Mouse (Mus musculus) embryo, embryonic 11.5 days (tissue): ENCODE results near the gene Tvp23a.

Source experiments
- DNase-seq: peaks from one replicate; pipeline ENCODE4 v3.0.0-alpha.2; 2012; ENCODE audit warnings: low read depth, low spot score

Tvp23a gene

DNA sequence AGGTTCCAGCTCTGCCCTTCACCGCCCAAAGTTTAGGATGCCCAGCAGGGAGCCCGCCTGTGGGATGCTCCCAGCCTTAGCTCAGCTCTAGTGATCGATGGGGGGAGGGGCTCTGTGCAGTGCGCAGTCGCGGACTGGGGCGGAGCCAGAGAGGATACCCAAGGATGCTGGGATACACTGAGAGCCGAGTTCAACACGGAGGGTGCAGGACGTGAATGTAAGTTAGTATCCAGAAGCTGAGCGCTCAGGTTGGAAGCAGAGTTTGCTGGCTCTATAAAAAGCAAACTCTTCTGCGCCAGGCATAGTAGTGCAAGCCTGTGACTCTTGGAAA, at the start of gene Tvp23a:
TSS of gene Tvp23a (minus strand) at position 99 of the 331 bp plus-strand sequence.
- peak; percentile 79 for DNase-seq

DNA sequence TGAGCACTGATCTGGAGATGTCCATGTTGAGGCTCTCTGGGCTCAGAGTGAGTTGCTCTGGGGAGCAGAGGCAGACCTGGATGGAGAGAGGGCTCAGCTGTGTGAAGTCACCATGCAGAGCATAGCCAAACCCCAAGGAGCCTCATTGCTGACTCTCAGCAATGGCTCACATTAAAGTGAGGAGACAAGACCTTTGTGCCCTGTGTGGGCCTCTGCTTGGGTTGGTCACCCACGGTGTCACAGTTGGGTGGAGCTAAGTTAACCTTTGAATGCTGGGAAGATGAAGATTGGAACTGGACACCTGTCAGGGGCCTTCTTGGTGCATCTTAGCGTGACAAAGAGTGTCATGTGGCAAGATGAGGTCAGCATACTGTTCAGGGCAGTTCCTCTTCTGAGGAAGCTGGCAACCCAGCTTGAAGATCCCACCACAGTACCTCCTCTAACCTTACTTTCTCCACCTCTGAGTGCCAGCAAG, 48.7 kb upstream of the Tvp23a start:
- no peak for DNase-seq

DNA sequence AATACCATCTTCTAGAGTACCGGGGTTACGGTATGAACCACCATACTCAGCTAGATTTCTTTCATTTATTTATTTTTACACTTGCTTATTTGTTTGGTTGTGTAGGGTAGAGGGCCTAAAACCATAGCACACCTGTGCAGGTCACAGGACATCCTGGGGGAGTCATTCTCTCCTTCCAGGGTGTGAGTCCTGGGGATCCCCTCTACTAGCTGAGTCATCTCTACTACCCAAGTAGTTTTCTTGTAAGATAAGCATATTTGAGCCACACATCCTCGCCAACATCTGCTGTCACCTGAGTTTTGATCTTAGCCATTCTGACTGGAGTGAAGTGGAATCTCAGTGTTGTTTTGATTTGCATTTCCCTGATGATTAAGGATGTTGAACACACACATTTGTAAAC, 45.4 kb upstream of the Tvp23a start:
- no peak for DNase-seq

DNA sequence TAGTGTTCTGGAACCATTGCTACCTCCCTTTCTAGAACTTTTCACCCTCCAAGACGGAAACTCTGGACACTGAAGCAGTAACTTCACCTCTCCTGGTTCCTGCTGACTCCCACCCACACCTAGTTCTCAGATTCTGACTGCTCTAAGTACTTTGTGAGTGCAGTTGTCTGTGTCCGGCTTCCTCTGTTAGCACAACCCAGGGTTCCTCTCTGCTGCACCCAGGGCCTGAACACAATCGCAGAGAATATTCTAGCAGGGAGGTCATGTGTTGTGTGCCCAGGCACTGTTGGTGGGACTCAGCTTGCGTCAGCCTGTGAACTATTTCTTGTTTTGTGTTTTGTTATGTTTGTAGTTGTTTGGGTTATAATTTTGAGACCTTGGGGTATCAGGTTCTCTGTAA, 44.6 kb upstream of the Tvp23a start:
- no peak for DNase-seq

DNA sequence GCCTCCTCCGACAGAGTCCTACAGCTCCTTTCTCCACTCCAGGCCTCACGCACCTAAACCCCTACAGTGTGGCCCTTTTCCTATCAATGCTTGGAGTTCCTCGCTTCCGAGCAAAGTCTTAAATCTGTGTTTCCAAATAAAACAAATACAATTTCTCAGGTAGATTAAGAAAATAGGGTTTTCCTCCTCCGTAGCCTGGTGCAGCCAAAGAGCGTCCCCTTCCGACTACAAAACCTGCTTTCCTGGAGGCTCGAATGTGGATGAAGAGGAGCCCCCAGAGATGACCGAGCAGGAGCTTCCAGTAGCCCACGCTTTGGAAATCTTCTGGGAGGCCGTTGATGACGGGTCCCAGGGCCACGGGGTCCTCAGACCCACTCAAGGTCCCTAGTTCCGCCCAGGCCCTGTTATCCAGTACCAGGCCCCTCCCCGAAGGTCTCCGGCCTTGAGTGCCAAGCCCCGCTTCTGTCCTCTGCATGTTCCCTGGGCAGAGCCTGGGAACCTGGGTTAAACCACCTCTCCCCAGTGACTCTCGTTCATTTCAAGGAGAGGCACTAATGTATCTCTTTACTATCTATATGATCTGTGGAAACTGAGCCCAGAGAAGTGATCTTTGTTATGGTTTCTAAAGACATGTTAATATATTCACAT, 43.5 kb upstream of the Tvp23a start:
- no peak for DNase-seq

DNA sequence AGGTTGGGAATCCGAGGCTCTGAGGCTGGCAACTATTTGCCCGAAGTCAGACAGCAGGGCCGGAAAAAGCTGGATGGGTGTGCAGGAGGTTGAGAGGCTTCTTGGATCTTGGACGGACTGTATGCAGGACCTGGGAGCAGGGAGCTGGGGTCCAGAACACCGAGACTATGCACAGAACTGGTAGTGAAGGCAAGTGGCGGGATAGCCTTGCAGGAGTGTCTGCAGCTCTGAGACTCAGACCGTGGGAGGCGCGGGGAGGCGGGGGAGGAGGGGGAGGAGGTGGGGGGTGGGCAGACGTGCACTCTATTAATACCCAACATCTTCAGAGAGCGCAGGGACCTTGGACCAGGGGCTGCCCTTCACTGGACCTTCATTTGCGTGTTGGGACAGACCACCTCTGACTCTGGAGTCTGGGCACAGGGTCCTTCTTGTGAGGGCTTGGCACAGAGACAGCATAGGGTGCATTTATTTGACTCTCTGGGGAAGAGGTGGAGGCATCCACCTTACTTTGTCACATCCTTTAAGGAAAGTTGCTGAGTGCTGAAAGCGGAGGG, 42.8 kb upstream of the Tvp23a start:
- no peak for DNase-seq

DNA sequence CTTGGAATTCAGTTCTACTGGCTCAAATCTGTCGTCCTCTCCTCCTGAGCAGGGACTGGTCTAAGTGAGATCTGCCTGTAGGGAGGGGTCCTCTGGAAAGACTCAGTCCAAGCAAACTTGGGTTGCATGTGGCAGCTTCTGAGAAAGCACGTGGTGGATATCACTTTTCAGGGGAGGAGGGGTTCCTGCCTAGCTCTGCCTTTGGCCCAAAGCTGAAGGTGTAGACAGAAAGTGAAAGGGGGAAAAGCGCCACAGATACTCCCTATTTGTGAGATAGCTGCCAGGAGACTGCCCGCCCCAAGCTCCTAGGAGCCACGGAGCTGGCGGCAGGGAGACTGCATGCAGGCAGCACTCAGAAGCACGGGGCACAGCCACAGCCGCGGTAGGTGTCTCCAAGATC, 42.3 kb upstream of the Tvp23a start:
- no peak for DNase-seq

DNA sequence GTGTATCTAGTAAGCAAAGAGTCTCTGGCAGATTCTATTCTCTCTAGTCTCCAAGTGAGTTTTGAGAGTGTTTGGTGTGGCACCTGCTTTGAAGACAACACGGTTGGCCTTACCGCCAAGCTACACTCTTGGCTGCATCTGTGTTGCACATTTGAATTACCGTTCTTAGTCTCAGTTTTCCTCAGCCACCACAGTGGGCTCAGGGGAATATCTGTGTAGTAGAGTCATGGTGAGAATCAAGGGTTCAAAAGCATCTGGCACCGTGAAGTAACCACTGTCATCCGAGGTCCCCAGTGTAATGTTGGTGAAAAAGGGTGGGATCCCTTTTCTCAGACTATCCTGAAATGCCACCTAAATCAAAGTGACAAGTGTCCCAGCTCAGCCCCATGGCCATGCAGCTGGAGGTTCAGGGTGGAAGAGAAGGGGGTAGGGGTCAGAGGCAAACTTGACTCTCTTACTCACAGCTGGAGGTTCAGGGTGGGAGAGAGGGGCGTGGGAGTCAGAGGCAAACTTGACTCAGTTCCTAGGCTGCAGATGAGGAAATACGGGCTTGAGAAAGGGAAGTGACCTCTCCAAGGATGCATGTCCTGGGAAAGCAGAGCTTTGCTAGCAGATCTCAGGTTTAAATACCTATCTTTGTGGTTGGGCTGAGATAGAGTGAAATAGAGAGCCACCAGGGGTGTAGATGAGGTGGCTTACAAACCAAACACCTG, 41.8 kb upstream of the Tvp23a start:
- no peak for DNase-seq

DNA sequence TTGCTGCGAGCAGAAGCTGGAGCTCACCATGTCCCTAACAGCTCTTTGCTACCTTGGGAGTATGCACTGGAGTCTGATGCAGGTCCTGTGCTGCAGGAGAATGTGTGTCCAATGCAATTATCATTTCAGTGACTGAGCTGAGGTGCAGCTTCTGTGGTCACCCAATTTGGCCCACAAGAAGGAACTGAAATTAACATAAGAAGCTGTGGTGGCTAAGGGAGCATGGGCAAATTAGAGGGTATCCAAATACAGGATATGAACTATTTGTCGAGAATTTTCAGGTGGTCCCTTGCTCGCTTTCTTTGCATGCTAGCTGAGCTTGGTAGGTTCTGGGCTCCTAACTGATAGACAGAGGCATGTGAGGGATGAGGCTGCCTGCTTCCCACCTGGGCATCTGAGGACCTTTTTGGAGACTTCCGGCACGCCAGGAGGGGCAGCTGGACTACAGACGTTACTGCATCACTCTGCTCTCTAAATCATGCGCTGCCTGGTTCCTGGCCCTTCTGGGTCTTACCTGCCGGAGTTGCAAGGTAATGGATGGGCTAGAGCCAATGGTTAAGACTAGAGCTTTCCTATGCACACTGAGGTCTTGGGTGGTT, 40.8 kb upstream of the Tvp23a start:
- no peak for DNase-seq

DNA sequence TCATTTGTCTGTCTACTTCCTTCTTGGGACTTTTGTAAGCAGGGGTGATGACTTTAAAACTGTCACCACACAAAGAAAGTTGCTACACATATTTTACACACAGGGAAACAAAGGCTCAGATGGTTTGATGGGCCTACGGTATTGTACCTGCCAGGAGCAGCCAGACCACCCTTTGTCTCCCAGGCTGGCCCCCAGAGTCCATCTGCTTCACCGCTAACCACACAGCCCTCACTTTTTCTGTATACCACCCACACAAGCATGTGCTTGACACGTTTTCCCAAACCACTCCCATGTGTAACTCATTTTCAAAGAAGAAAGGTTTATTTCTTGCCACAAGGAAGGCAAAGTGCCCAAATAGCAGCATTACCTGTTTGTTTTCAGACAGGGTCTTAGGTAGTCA, 39.8 kb upstream of the Tvp23a start:
- no peak for DNase-seq

DNA sequence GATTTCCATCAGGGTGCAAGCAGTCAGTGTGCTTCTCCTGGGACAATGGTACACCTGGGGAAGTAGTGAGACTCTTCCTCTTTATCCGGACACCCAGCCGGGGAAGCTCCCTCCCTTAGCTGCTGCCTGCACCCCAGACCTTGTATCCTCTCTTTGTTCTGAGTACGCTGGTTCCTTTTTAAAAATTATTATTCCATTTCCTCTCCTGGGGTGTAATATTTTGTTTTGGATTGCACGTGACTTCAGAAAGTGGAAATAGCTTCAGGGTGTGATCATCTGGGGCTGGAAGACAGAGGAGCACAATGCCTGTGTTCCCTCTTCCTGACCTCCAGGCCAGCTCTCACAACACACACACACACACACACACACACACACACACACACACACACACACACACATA, 35.2 kb upstream of the Tvp23a start:
- no peak for DNase-seq

DNA sequence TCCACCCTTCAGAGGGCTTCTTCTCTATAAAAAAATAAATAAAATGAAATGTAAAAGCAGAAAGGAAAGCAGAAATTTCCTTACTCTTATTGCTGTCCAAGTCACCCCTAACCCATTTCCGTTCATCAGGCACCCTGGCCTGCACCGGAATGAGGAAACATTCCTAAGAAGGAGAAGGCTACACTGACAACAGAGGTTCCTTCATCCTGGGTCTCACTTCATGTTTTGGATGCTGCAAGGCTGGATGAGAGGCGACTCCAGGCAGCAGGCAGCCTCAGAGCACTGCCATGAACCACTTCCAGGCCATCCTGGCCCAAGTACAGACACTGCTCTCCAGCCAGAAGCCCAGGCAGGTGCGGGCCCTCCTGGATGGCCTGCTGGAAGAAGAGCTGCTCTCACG, 32.7 kb upstream of the Tvp23a start, which contains the start of gene Ciita:
TSS of gene Ciita (plus strand) at position 203 of the 400 bp plus-strand sequence.
- DNase-seq = no peak

DNA sequence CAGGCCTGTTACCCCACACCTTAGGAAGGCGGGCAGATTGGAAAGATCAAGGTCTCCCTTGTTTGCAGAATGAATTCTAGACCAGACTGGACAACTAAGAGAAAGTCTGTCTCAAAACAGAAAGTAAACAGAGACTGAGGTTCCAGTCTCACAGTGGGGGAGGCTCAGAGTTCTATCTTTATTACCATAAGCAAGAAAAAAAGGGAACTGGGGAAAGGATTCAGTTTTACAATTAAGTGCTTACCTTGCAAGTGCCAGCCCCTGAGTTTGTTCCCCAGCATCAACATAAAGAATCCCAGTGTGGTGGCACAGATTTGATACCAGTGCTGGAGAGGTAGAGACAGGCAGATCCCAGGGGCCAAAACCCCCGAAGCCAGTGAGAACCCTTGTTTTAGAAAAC, 28.8 kb upstream of the Tvp23a start:
- DNase-seq = no peak

DNA sequence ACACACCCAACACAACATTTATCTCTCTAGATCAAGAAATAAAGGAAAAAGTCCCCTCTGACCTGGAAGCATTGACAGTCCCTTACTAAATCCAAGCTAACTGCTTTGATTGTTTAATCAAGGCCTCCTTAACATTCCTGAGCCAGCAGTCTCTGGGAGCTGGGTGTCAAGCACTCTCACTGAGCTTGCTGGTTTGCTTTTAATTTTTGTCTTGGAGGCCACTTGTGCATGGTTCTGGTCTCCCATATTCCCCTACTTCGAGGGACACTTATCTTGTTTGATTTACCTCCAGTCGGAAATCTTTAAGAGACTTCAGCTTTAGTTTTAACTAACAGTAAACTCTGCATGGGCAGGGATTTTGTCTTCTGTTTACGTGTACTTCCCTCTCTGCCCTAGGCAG, 27.8 kb upstream of the Tvp23a start:
- no peak for DNase-seq

DNA sequence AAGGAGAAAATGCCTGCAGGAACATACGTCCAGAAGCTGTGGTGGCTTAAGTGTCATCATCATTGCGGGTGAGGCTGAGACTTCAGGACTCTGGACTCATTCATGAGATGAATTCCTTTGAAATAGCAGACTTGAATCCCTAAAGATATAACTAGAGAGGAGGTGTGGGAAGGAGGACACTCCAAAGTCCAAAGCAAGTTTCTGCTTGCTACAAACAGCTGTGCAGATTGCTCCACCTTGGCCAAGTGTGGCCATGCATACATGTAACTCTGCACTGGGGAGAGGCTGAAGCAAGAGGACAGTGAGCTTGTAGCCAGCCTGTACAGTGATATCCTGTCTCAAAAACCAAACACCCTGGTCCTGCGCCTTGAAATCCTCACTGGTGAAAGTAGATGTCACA, 24.8 kb upstream of the Tvp23a start:
- no peak for DNase-seq

DNA sequence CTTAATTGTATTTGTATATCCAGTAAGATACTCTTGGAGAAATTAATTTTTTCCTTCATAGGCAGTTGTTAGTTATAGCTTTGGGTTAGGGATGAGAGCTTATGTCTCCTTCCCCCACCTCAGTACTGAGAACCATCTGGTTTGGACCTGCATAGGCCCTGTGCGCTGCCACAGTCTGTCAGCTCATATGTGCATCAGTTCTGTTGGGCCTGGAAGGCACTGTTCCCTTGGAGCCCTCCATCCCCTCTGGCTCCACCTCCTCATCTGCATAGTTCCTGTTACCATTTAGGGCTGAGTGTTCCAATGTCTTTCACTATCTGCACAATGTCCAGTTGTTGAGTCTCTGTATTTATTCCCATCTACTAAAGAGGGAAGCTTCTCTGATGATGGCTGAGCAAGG, 21.0 kb upstream of the Tvp23a start:
- no peak for DNase-seq

DNA sequence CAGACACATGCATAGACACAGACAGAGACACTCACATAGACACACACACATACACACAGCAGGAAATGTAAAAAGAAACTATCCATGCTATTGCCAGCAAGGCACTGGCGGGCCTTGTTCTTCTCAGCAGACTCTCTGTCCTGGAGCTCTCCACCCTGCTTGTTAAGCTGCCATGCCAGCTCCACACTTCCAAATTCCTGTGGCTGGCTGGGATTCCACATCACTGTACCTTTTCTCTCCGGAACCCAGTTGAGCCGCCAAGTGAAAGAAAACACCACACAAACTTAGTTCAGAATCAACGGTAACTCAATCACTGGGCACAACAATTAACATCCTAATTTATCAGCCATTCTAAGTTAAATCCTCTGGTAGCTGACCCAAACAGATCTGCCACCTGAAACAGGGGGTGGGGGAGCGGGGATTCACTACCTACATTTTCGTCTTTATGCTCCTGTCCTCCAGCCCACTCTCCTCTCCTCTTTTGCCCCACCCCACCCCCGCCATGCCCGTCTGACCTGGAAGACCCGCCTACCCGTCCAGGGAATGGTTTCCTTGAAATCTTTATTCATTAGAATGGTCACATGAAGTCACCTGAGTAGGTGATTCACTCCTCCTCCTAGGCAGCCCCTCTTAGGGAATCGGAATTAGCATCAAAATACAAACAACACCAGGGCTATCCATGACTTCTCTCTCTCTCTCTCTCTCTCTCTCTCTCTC, 20.4 kb upstream of the Tvp23a start:
- DNase-seq = no peak

DNA sequence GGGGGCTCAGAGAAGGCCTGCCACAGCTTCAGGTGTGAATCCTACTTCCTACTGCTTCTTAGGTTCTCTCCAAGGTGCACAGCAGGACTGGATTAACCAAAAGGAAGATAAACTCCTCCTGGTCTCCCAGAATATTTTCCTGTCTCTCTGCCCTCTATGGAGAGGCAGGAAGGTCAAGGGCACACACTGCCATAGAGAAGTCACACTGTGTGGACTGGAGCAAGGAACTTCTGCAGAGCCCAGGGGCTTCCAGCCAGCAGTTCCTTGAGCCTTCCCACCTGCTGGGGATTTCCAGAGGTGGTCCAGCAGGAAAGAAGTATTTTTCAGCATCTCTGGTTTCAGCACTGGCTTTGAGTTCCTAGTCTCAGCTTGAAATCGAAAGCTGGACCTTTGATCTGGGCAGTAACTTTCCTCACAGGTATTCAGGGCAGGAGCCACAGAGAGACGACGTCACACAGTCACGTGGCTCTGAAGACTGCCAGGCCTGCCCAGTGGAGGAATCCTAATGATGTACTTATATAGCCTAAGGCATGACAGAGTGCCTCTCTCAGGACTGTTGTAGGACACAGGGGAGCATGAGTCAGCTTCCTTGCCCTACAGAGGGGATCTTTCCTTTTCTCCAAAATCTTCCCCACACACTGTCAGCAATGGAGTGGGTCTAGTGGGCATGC, 18.0 kb upstream of the Tvp23a start:
- DNase-seq = no peak

DNA sequence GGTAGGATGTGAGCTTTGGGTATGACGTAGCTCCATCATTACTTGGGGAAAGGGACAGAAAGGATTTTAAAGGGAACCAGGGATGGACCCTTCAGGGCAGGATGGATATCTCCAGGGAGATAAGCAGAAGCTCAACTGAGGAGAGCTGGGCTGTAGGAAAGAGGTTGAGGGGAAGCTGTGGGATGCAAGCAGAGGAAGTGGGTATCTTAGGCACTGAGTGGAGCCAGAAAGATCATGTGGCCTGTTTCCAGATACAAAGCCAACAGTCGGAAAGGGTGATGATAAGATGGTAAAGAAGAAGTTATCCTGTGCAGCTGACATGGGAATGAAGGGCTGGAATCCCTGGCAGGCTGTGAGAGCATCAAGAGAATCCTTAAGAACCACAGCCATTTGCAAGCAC, 14.0 kb upstream of the Tvp23a start:
- no peak for DNase-seq

DNA sequence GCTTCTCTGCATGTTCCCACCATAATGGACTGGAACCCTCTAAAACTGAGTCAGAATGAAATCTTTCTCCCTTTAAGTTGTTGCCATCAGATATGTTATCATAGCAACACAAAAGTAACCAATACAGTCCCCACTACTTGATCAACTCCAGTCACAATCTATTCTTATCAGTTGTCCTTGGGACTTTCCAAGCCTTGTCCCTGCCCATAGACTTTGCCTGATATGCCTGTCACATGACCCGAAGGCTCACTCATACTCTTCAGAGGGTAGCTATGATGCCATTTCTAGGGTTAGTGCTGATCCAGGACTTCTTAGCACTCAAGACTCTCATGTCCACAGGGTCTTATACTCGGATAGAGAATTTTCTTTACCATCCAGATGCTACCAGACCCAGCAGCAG, 13.0 kb upstream of the Tvp23a start:
- no peak for DNase-seq

DNA sequence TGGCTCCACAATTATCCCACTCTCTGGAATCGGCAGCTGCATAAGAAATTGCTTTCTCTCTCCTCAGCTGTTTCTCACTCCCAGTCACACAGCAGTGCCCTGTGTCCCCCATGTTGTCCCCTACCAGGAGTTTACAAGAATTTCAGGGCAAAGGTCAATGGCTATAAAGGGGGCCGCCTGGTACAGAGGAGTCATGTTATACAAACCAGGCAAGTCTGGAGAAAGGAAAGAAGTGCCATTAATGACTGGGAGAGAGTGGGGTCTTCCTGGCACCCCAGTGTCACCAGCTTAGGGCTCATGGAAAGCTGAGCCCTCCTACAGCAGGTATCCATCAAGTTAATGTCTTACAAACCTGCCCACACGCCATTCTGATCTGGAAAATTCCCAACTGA, 7.4 kb upstream of the Tvp23a start:
- peak; percentile 23 for DNase-seq
